Mouse (Mus musculus) olfactory bulb, adult 2 months (tissue): ENCODE results near the gene Gsc2. TPM values are rescaled to one million over a fixed set of nuclear protein-coding genes. Genes with fewer than 3 reads are reported as not detected.

ENCODE experiments used
- H3K27ac ChIP-seq: fragments of 200-500 bp; 2 replicates; pipeline ENCODE4 v1.5.1; 2012; ENCODE audit warnings: low read depth, low read length; ENCODE audit not compliant: insufficient read depth
- H3K4me1 ChIP-seq: fragments of 200-500 bp; 2 replicates; pipeline ENCODE4 v1.6.1; 2012; ENCODE audit warnings: low read length; ENCODE audit not compliant: control insufficient read depth, insufficient read depth
- H3K4me3 ChIP-seq: fragments of 200-500 bp; 2 replicates; pipeline ENCODE4 v1.5.1; 2012; ENCODE audit warnings: mild to moderate bottlenecking, low read depth, low read length, moderate library complexity; ENCODE audit not compliant: insufficient read depth
- CTCF ChIP-seq: fragments of 200-500 bp; IDR thresholded peaks from 2 replicates; pipeline ENCODE4 v1.5.1; 2012; ENCODE audit warnings: low read depth, mild to moderate bottlenecking, low read length, moderate library complexity; ENCODE audit not compliant: insufficient read depth
- POLR2A ChIP-seq: fragments of 200-500 bp; IDR thresholded peaks from 2 replicates; pipeline ENCODE4 v1.6.1; 2012; ENCODE audit warnings: mild to moderate bottlenecking, low read depth, low read length, moderate library complexity; ENCODE audit not compliant: insufficient read depth
- WGBS: fragments of 180-500 bp; shearing (Covaris S2); methylation state at CpG from one replicate; pipeline ENCODE4 v1.1.7; 2018; 5-methylcytosine and 5-hydroxymethylcytosine counted together
- polyA plus RNA-seq: library from polyadenylated mRNA; stranded (reverse); fragments of >200 nt; gene quantifications from 2 replicates; pipeline ENCODE4 v1.2.4, GENCODE M21; 2012; ENCODE audit warnings: low replicate concordance; ENCODE audit not compliant: missing spikeins, insufficient read depth, insufficient read length

Gene Gsc2
- polyA plus RNA-seq, 1 experiment, result not detected

- Histone ChIP-seq H3K4me1 (peaks cover 8% of the 10 kb centered on the region; the same call in 1 of the 2 replicates), H3K4me3 (no peak overlapping the region), H3K27ac (no peak overlapping the region)
- TF ChIP-seq POLR2A (no peak), CTCF (no peak)
- WGBS, result 77% methylated on average over 1 of the region's 1 CpGs
These were observed 38.8 kb downstream of the Gsc2 start for GRCm38 (mm10) chr16:17876096-17876495.

- TF ChIP-seq CTCF (no peak), POLR2A (no peak)
These were observed 39.7 kb downstream of the Gsc2 start for GRCm38 (mm10) chr16:17875174-17875573.

GRCm38 (mm10) chr16:17872995-17873394 is 41.9 kb downstream of the Gsc2 start:
- H3K4me1 ChIP-seq, result 0 out of 2 replicates have a peak, but pooled peaks cover 6% of the 10 kb centered on the region
- 84% methylated on average over 4 of the region's 4 CpGs for WGBS
- H3K4me3 ChIP-seq, result no peak overlapping the region
- TF ChIP-seq POLR2A, result no peak
- no peak for TF ChIP-seq CTCF
- H3K27ac ChIP-seq, result no peak overlapping the region

More at GRCm38 (mm10) chr16:17875174-17875573, 39.7 kb downstream of the Gsc2 start:
- H3K4me3 ChIP-seq, result no peak overlapping the region
- H3K27ac ChIP-seq, result no peak overlapping the region
- peaks cover 8% of the 10 kb centered on the region; the same call in 1 of the 2 replicates for H3K4me1 ChIP-seq
- WGBS, result 78% methylated on average over 4 of the region's 4 CpGs

- 57% methylated on average over 5 of the region's 5 CpGs for WGBS
- 0 out of 2 replicates have a peak, but pooled peaks cover 6% of the 10 kb centered on the region for H3K4me1 ChIP-seq
- no peak overlapping the region for H3K4me3 ChIP-seq
- TF ChIP-seq CTCF (no peak), POLR2A (no peak)
- no peak overlapping the region for H3K27ac ChIP-seq
These were observed 43.6 kb downstream of the Gsc2 start for GRCm38 (mm10) chr16:17871248-17871647.

- Histone ChIP-seq H3K4me3 (no peak overlapping the region), H3K27ac (no peak overlapping the region), H3K4me1 (peaks cover 5% of the 10 kb centered on the region; the same call in 1 of the 2 replicates)
- WGBS, result 64% methylated on average over 6 of the region's 6 CpGs
- no peak for TF ChIP-seq POLR2A
- TF ChIP-seq CTCF, result no peak
These were observed 49.1 kb downstream of the Gsc2 start for GRCm38 (mm10) chr16:17865770-17866169.

GRCm38 (mm10) chr16:17865293-17865692 is 49.6 kb downstream of the Gsc2 start:
- Histone ChIP-seq H3K27ac (no peak overlapping the region), H3K4me1 (peaks cover 5% of the 10 kb centered on the region; the same call in 1 of the 2 replicates), H3K4me3 (no peak overlapping the region)
- no peak for TF ChIP-seq CTCF
- TF ChIP-seq POLR2A, result no peak
- WGBS, result 96% methylated on average over 2 of the region's 2 CpGs

Other genes starting within 250 kb of the Gsc2 start
- not detected in 2 replicates for gene Med15, start 182.2 kb downstream of the Gsc2 start, polyA plus RNA-seq
- gene Klhl22, start 155.4 kb downstream of the Gsc2 start, polyA plus RNA-seq, result not detected in 2 replicates
- gene Scarf2, start 117.8 kb downstream of the Gsc2 start, polyA plus RNA-seq, result not detected in 2 replicates
- not detected in 2 replicates for gene B830017H08Rik, start 81.9 kb downstream of the Gsc2 start, polyA plus RNA-seq
- gene Car15, start 76.7 kb downstream of the Gsc2 start, polyA plus RNA-seq, result not detected in 2 replicates
- not detected in 2 replicates for gene Gm20518, start 23.4 kb downstream of the Gsc2 start, polyA plus RNA-seq
- not detected in 2 replicates for gene Tssk1, start 20.8 kb downstream of the Gsc2 start, polyA plus RNA-seq
- not detected in 2 replicates for gene Dgcr2, start 16.5 kb downstream of the Gsc2 start, polyA plus RNA-seq
- not detected in 2 replicates for gene Tssk2, start 16.4 kb downstream of the Gsc2 start, polyA plus RNA-seq
- not detected in 2 replicates for gene Ess2, start 3.7 kb downstream of the Gsc2 start, polyA plus RNA-seq
- not detected in 2 replicates for gene Slc25a1, start 13.2 kb upstream of the Gsc2 start, polyA plus RNA-seq
- gene Vpreb2, start 65.4 kb upstream of the Gsc2 start, polyA plus RNA-seq, result not detected in 2 replicates
- not detected in 2 replicates for gene Dgcr6, start 137.8 kb upstream of the Gsc2 start, polyA plus RNA-seq
- gene Prodh, start 175.1 kb upstream of the Gsc2 start, polyA plus RNA-seq, result not detected in 2 replicates
- gene Rtn4r, start 212.6 kb upstream of the Gsc2 start, polyA plus RNA-seq, result not detected in 2 replicates